Mouse (Mus musculus) ovary, postnatal 10 days (tissue): Measurements from ENCODE around the gene Rsrc1.
"Not testable (repeated sequence)": the region's sequence is repeated elsewhere in the genome, so short reads cannot be mapped to it uniquely, and the experiment has no call there.

Source experiments
- DNase-seq: peaks from one replicate; pipeline ENCODE4 v3.0.0; 2022; ENCODE audit warnings: low spot score

Gene Rsrc1

GRCm38 (mm10) chr3:66985539-66986286, 4.5 kb downstream of the Rsrc1 start:
- peak; percentile 64 for DNase-seq

- DNase-seq: no peak
Observed at GRCm38 (mm10) chr3:66986287-66986560, 5.0 kb downstream of the Rsrc1 start.

GRCm38 (mm10) chr3:66996820-66997219, 15.6 kb downstream of the Rsrc1 start:
- no peak for DNase-seq

GRCm38 (mm10) chr3:67036387-67037062, 55.3 kb downstream of the Rsrc1 start:
- DNase-seq: no peak

GRCm38 (mm10) chr3:67059755-67060154, 78.6 kb downstream of the Rsrc1 start:
- no peak for DNase-seq

GRCm38 (mm10) chr3:67070575-67071488, 89.6 kb downstream of the Rsrc1 start:
- DNase-seq: no peak

GRCm38 (mm10) chr3:67073653-67074052, 92.5 kb downstream of the Rsrc1 start:
- not testable (repeated sequence) for DNase-seq

- DNase-seq: no peak
Observed at GRCm38 (mm10) chr3:67075484-67075883, 94.3 kb downstream of the Rsrc1 start.

GRCm38 (mm10) chr3:67084742-67085141, 103.6 kb downstream of the Rsrc1 start:
- DNase-seq: no peak

GRCm38 (mm10) chr3:67108428-67108827, 127.2 kb downstream of the Rsrc1 start:
- no peak for DNase-seq

- DNase-seq: no peak
Observed at GRCm38 (mm10) chr3:67116317-67116716, 135.1 kb downstream of the Rsrc1 start.

- no peak for DNase-seq
Observed at GRCm38 (mm10) chr3:67132521-67132920, 151.3 kb downstream of the Rsrc1 start.

GRCm38 (mm10) chr3:67135749-67136375, 154.7 kb downstream of the Rsrc1 start:
- DNase-seq: no peak

- DNase-seq: no peak
Observed at GRCm38 (mm10) chr3:67144952-67145351, 163.8 kb downstream of the Rsrc1 start.

GRCm38 (mm10) chr3:67146280-67146679, 165.1 kb downstream of the Rsrc1 start:
- no peak for DNase-seq

- no peak for DNase-seq
Observed at GRCm38 (mm10) chr3:67147246-67147645, 166.1 kb downstream of the Rsrc1 start.

GRCm38 (mm10) chr3:67197179-67197578, 216.0 kb downstream of the Rsrc1 start:
- DNase-seq: no peak

GRCm38 (mm10) chr3:67213047-67213457, 231.9 kb downstream of the Rsrc1 start:
- DNase-seq: no peak

- DNase-seq: no peak
Observed at GRCm38 (mm10) chr3:67232617-67233241, 251.5 kb downstream of the Rsrc1 start.

- not testable (repeated sequence) for DNase-seq
Observed at GRCm38 (mm10) chr3:67242451-67242850, 261.3 kb downstream of the Rsrc1 start.

- DNase-seq: no peak
Observed at GRCm38 (mm10) chr3:67267448-67267847, 286.3 kb downstream of the Rsrc1 start.

GRCm38 (mm10) chr3:67279781-67280180, 298.6 kb downstream of the Rsrc1 start:
- DNase-seq: no peak
